Mouse (Mus musculus) testis, adult 2 months (tissue): Measurements from ENCODE around the gene Syt2.

ENCODE experiments used
- CTCF ChIP-seq: fragments of 200-500 bp; IDR thresholded peaks from 2 replicates; pipeline ENCODE4 v1.5.1; 2012; ENCODE audit warnings: low read depth, mild to moderate bottlenecking, inconsistent platforms, low read length, moderate library complexity; ENCODE audit not compliant: control insufficient read depth, insufficient read depth, insufficient replicate concordance
- POLR2A ChIP-seq: fragments of 200-500 bp; IDR thresholded peaks from 2 replicates; pipeline ENCODE4 v1.6.1; 2012; ENCODE audit warnings: low read depth, mild to moderate bottlenecking, inconsistent platforms, low read length, moderate library complexity; ENCODE audit not compliant: control insufficient read depth

DNA sequence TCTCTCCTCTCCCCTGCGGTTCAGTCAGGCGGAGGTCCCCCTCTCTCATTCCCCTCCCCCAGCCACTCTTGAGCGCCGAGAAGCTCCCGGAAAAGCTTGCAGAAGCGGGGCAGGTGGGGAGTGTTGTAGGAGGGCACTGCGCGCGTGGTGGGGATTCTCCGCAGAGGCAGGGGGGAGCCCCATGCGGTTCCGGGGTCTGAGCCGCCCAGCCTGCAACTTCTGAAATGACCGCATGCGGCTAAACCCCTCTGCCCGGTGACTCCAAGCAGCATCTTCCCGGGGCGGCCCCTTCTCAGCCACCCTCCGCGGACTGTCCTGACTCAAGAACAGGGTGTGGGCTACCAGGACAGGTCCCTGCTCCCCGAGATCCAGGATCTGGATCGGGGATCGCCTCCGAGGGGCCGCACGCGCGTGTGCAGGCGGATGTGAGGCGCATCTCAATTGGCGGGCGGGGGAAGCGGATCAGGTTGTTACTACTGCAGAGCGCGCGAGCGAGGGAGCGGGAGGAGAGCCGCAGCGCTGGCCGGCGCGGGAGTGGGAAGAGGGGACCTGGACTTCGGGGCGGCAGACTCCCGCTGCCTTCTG lies 62.4 kb downstream of the Syt2 start:
- TF ChIP-seq POLR2A (no peak), CTCF (no peak)
